Mouse (Mus musculus) layer of hippocampus, postnatal 25 days (tissue): ENCODE results near the gene Gpr6. TPM values are rescaled to one million over a fixed set of nuclear protein-coding genes. Genes with fewer than 3 reads are reported as not detected.

Experiments
- DNase-seq, 2 experiments: peaks; one replicate each; pipeline ENCODE4 v3.0.0; 2022; ENCODE audit warnings: mixed read lengths in 2 of 2, low spot score in 1 of 2; ENCODE audit errors: extremely low spot score in 1 of 2
- total RNA-seq, 2 experiments: library from RNA; stranded (reverse); gene quantifications; 2 replicates each; pipeline ENCODE4 v1.2.3; 2021

The Gpr6 gene
- total RNA-seq = 1 to 10 TPM; 1.4 to 1.6 TPM

GRCm38 (mm10) chr10:41072116-41072515 lies at the start of gene Gpr6:
Gene Gpr6 (minus strand): TSS chr10:41072285.
- peak; percentile 14 to 48 for DNase-seq

- no peak for DNase-seq
Observed at GRCm38 (mm10) chr10:41100060-41100459, 28.0 kb upstream of the Gpr6 start.

DNA sequence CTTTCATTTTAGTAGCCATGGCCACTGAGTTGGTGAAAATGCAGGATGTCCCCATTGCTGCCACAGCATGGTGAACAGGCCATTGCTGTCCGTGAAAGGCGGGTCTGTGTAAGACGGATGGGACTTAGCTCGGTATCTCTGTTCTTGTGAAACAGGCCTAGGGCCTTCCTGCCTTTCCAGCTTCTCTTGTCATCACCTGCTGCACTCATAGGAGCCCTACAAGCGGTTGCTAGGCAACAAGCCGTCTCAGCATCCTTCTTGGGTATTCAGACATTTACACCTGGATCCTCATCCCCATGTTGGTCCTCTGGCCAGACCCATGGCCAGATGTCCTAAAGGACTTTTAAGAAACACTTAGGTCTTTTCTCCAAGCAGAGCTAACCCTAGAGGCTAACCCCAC lies 26.1 kb upstream of the Gpr6 start:
- no peak for DNase-seq

- no peak for DNase-seq
Observed at GRCm38 (mm10) chr10:41088852-41089251, 16.8 kb upstream of the Gpr6 start.

- peak in 1 of 2 experiments; percentile 33 for DNase-seq
Observed at GRCm38 (mm10) chr10:41071696-41072095, 389 bp downstream of the Gpr6 start.

GRCm38 (mm10) chr10:41070693-41071651 lies 1.1 kb downstream of the Gpr6 start:
- peak; percentile 42 to 50 for DNase-seq

DNA sequence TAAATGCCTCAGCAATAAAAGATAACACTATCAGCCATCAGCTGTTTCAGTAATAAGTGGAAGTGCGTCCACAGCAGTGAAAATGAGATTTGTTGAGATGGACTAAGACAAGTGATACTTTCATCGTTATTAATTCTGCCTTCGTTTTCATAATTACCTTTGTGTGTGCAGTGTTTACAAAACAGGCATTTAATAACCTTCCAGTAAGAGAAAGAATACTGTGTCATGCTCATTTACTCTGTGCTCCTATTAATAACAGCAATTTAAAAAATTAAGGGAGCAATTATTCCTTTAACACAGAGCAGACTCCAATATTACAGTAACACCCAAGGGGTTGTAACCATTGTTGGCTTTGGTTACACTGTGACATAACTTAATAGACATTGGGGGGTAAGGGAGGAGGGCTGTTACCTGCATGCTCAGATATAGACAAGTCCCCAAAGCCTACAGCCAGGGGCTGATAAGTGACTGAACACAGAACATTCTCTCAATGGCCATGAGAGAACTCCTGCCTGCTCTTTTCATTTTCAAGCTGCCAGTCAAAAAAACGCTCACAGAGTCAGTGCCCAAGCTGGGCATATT lies 11.7 kb downstream of the Gpr6 start:
- DNase-seq = no peak

GRCm38 (mm10) chr10:41055581-41055980 lies 16.5 kb downstream of the Gpr6 start:
- DNase-seq = no peak

- no peak for DNase-seq
Observed at GRCm38 (mm10) chr10:41054005-41054404, 18.1 kb downstream of the Gpr6 start.

DNA sequence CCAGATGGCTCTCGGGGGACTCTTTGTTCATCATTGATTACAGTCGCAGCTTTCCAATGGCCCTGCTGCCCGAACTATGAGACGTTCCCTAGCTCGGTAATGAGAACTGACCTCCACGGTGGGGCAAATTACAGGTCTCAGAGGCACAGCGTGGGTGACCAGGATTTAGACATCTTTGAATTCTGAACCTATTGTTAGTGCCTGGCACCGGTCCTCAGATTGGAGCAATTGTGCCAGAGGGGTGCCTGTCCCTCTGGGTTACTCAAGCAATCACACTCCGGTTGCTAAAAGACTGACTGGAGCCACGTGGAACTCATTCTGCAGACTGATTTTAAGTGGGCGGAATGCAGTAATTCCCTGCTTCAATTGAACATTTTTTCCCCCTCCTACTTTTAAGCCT lies 29.8 kb downstream of the Gpr6 start:
- no peak for DNase-seq

DNA sequence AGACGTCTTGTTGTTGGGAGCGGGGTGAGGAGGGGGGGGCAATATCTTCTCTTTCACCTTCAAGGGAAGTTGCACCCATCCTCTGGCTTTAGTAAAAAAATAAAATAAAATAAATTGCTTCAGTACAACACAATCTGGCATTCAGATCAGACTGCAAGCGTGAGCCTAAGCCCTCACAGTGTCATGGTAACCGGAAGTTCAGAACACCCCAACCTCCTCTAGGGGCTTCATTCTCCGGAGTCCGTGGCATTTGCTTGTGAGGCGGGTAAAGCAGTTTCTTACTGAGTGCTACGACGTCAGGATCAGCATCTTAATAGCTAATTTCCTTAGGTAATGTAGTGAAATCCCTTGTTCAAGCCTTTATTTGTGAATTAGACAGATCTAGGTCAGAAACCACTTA lies 30.6 kb downstream of the Gpr6 start:
- DNase-seq = no peak

DNA sequence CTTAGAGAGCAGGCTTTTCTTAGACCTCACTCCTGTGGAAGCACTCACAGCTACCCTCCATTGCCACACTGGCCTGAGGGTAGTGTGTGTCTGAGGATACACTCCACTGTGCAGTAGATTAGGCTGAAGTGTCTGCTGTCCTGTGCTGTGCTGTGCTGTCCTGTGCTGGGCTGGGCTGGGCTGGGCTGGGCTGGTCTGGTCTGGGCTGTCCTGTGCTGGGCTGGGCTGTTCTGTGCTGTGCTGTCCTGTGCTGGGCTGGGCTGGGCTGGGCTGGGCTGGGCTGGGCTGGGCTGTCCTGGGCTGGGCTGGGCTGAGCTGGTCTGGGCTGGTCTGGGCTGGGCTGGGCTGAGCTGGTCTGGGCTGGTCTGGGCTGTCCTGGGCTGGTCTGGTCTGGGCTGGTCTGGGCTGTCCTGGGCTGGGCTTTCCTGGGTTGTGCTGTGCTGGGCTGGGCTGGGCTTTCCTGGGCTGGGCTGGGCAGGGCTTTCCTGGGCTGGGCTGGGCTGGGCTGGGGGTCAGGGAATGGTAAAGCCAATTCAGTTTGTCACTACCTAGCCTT lies 31.5 kb downstream of the Gpr6 start:
- DNase-seq = no peak

DNA sequence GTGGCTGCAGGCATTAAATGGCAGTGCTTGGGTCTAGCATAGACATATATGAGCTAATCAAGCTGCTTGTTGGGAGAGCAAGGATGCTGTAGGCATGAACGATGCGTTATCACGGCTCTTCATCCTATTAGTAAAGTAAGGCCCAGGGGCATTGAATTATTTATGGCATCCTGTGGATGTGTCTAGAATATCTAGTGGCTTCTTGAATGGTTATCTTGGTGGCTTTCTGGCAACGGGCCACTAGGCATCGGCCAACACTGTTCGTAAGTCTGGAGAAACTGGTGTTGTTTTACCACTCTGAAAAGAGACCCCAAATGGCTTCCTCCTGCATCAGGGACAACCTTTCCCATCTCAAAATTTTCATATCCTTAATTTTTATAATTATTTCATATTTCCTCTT lies 33.6 kb downstream of the Gpr6 start:
- no peak for DNase-seq

DNA sequence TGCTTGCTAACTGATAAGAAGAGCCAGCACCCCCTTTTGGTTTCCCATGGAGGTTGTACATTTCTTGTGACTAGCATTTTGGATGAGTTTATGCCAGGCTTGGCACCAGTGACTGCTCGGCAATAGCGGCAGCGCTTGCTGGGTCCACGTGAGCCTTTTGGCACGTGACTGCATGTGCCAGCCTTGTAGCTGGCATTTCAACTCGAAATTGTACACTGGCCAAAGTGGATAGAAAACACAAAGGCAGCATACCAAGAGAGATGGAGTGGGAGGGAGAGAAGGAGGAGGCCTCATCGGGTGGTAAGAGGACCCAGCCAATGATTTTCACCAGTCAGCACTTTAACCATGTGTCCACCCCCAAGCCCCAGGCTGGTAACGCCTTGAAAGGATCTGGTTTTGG lies 34.4 kb downstream of the Gpr6 start:
- peak; percentile 34 to 53 for DNase-seq

GRCm38 (mm10) chr10:41032811-41033210 lies 39.3 kb downstream of the Gpr6 start:
- no peak for DNase-seq

- DNase-seq = no peak
Observed at GRCm38 (mm10) chr10:41024860-41025259, 47.2 kb downstream of the Gpr6 start.

DNA sequence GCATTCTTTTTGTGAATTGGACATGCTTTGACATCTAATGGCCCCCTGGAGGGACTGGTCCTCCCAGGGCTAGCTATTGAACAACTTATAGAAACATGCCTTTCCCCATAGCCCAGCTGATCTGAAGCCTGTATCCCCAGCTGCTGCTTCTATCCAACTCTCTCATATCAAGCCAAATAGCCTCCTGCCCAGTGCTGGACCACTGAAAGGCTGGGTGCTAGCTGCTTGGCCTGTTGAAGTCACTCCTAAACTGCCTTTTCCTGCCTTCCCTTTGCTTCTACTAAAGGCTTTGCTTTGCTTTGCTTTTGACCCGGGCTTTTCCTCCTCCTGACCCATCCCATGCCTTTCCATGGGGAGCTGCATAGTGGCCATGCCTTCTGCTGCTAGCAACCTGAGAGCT lies 47.7 kb downstream of the Gpr6 start:
- DNase-seq = no peak

DNA sequence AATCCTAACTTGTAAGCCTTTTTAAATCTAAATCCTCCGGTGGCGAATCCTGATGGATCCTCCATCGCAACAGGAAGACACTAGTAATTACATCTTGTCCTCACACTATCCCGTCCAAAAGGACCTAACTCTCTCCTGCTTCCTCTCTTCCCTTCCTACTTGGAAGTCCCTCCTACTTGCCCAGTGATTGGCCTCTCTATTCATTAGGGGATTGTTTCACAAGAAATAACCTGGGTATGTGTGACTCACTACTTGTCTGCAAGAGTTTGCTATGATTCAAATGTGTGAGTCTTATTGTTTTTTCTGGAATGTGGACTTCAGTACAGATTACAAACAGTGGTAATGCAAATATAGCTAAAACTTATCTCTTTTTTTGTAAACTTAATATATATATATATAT lies 49.9 kb downstream of the Gpr6 start:
- DNase-seq = no peak
